Mouse (Mus musculus): ENCODE results near the gene Nup107.
"Not testable (repeated sequence)": the region's sequence is repeated elsewhere in the genome, so short reads cannot be mapped to it uniquely, and the experiment has no call there.

Nup107 gene

DNA sequence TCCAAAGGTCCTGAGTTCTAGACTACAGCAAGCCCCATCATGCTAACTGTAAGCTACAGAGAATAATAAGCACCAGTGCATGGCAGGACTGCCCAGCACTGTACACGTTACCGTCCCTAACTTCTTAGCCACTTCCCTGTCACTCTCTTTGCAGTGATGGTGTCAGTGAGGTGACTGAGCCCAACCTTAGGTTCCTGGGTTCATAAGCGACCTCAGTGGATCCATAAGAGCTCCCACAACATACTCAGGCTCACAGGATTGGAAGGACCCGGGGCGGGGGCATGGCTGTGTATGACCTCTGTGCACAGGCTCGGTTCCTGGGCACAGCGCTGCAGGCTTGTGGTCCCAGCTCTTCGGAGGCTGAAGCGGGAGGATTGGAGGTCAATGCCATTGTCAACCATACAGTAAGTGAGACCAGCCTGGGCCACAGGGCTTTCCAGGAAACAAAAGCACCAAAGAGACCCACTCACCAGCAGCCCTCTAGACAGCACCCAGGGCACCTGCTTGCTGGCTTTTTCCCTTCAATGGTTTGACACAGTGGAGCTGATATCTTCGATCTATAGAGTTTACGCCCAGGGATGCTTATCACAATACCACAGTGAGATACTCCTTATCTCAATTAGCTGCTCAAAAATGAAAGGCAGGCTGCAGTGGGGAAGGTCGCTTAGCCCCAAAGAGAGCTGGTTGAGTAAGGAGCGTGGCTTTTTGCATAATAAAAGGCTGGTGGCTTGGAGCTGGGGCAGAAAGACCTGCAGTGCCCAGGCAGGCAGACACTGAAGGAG is 54.2 kb downstream of the Nup107 start:
- DNase-seq (ENCODE audit: low read depth, low spot score), result no peak

DNA sequence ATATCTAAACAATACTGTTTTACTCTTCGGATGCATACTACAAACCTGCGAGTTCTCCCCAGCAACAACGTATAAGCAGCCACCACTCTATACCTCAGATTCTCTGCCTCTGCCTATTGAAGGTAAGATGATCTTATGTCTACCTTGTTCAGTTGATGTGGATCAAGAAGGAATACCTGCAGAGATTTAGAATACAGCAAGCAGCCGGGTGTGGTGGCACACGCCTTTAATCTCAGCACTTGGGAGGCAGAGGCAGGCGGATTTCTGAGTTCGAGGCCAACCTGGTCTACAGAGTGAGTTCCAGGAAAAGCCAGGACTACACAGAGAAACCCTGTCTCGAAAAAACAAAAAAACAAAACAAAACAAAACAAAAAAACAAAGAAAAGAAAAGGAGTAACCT is 55.0 kb downstream of the Nup107 start:
- not testable (repeated sequence) for DNase-seq (ENCODE audit: low read depth, low spot score)

DNA sequence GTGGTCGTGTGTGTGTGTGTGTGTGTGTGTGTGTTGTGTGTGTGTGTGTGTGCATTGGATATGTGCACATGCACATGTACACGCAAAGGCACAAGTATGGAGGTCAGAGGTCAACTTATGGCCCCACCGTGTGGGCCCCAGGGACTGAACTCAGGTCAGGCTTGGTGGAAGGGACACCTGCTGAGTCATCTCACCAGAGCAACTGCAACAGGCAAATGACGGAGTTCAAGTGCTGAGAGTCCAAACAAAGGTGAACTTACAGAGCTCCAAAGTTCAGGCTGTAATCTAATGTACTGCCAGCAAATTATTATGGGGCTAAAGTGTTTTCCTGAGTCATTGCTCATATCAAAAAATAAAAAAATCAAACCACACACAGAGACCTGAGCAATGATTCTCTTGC is 55.4 kb downstream of the Nup107 start:
- DNase-seq (ENCODE audit: low read depth, low spot score), result no peak

DNA sequence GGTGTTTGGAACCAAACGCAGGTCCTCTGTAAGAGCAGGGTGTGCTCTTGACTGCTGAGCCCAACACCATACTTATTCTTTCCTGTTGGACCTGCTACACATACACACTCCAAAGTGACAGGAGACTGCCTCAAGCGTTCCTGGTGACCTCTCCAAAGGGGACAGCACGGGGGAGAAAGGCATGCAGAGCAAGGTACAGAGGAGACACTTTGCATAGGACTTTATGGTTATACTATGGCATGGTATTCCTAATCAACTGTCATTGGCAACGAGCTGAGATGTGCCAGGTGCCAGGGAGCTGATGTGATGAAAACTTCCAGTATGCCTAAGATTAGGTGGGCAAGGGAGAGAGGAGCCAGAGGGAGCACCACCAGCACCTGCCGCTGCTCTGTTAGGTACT is 55.9 kb downstream of the Nup107 start:
- no peak for DNase-seq (ENCODE audit: low read depth, low spot score)

DNA sequence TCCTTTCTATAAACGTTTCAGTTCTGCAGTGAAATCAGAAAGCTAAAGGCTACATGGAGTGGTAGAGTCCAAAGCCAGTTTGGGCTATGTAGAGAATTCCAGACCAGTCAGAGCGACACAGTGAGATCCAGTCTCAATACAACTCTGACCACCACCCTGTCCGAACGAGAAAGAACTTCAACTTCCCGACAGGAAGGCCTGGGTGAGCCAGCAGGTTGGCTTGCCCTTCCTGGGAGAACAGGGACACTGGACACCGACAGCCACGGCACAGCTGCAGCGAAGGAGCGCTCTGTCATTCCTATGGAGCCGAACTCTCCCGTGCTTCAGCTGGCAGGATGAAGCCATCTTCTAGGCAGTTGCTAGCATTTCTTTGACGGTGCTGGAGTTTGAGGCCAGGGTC is 57.1 kb downstream of the Nup107 start:
- not testable (repeated sequence) for DNase-seq (ENCODE audit: low read depth, low spot score)

DNA sequence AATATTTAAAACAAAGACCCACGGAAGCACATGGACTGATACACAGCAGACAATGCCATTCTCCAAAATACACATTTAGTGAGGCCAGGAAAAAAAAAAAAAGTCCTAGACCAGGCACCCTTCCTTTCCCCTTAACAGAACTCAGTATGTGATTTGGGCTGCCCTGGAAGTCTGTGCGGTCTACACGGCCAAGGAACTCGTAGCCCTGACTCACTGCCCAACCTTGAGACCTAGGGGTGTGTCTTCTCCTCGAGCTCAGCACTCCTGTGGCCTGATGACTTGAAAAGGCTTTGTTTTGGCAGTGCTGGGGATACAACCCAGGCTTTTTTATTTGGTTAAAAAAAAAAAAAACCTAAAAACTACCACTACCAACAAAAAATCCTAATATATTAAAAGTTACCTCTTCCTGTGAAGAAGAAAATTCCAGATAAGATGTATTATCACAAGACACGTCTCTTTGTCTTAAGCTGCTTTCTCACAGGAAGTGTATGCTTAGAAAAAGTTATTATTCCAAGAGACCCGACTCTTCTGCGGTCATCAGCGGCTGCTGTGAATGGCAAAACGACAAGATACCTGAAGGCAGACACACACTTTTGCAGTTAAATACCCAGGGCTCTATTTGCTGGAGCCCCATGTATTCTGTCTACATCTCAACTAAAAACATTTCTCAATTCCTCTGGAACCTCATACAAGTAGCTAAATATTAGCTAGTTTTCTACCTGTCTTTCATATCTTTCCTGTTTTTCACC is 58.2 kb downstream of the Nup107 start:
- DNase-seq (ENCODE audit: low read depth, low spot score), result not testable (repeated sequence)

DNA sequence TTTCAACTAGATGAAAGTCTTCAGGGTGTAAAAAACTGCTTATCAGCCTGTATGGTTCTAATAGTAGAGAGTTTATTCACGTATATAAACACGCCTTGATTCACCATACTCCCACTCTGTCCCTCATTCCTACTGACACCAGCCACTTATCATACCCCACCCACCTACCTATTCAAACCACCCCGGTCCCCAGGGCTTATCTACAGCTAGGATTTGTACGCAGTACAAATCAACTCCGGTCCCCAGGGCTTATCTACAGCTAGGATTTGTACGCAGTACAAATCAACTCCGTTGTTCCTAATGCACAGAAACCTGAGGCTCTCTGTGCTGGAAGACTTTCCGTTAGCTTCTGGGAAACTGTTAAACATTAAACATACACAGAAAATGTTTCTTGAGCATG is 58.9 kb downstream of the Nup107 start:
- not testable (repeated sequence) for DNase-seq (ENCODE audit: low read depth, low spot score)

DNA sequence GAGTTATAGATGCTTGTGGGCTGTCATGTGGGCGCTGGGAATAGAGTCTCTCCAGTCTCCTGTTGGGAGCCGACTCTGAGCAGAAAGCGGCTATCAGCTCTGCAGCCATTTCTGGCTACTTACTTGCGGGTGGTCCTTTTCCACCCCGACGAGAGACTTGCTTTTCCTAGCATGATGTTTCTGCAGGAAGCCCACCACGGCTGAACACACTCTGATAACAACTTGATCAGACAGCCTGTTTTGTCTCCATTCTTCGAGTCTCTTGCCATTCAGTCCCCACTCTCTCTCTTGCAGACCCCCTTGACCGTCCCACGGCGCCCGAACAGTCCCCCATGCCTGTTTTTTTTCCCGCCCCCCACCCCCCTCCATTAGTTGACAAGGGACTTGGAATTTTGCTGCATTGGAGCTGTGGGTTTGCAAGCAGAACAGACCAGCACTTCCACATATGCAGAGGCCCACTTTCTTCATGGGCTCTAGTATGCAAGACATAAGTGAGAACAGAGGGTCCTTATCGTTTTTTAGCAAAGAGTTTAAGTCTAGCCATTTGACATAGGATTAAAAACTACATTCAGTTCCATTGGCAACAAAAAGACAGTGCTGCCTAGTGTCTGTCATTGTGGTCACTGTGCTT is 59.4 kb downstream of the Nup107 start:
- no peak for DNase-seq (ENCODE audit: low read depth, low spot score)

DNA sequence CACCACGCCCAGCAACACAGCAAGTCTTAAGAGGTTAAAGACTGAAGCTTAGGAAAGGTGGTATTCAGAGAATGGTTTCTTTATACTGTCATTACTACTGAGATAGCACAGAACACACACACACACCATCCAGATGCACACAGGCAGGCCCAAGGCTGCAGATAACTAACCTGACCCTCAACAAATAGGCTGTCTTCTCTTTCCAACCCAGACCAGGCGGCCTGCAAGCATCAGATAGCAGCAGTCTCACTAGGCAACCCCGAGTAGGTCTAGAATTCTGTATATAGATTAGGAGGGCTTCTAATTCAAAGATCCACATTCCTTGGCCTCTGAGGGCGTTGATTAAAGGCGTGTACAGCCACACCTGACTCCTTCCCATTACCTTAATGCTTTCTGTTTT is 60.3 kb downstream of the Nup107 start:
- no peak for DNase-seq (ENCODE audit: low read depth, low spot score)

DNA sequence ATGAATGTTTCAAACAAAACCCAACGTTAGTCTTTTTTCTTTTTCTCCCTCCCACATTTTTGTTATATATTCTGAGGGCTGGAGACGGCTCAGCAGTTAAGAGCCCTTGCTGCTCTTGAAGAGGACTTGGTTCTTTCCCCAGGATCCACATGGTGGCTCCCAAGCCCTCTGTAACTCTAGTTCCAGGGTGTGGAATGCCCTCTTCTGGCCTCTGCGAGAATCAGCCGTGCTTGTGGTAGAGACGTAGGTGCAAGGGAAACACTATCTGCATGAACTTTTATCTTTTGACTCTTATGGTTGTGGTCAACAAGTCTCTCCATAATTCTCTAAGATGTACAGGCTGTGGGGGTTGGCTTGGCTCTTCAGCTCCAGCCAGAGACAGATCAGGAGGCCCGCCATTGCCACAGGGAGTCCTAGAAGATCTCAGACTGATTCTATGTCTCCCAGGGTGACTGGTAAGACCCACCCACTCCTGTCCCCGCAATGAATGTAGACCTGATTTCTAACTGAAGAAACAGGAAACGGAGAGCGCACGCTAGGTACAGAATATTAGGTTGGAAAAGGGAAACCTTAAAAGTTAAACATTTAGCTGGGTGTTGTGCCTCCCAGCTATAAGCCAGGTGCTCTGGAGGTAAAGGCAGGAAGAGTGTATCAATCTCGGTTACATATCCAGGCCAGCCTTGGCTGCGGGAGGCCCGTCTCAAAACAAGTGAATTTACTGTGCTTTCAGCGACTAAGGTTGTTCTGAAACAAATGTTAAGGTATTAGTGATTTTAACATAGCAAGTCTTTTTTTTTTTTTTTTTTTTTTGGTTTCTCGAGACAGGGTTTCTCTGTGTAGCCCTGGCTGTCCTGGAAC is 61.0 kb downstream of the Nup107 start:
- peak; percentile 65 for DNase-seq (ENCODE audit: low read depth, low spot score)

DNA sequence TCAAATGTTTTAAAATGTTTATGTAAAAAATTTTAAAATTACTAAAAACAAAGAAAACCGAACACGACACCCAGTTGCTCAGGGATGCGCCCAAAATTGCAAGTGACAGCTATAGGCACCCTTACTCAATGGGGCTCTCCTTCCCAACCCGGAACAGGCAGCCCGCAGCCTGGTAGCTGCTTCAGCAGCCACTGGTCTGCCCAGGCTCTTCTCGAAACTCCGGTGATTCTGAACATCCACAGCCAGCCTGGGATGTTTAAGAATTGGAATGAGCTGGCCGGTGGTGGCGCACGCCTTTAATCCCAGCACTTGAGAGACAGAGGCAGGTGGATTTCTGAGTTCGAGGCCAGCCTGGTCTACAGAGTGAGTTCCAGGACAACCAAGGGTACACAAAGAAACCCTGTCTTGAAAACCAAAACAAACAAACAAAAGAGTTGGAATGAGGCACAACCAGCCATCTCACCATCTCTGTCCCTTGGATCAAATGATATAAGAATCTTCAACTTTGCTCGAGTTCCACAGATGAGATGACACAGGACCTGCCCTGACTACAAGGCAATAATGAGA is 61.8 kb downstream of the Nup107 start:
- DNase-seq (ENCODE audit: low read depth, low spot score), result no peak

DNA sequence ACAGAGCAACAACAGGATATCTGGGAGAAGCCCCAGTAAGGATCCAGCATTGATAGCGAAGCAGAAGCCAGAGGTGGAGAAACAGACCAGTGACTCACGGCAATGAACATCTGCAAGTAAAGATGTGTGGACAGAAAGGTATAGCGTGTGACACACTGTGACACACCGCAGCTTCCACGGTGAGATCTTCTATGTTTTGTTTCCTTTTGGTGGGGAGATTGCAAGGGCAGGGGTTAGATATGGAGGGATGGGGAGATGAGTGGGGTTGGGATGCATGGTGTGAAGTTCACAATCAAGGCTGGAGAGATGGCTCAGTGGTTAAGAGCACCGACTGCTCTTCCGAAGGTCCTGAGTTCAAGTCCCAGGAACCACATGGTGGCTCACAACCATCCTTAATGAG is 62.4 kb downstream of the Nup107 start:
- DNase-seq (ENCODE audit: low read depth, low spot score), result no peak

DNA sequence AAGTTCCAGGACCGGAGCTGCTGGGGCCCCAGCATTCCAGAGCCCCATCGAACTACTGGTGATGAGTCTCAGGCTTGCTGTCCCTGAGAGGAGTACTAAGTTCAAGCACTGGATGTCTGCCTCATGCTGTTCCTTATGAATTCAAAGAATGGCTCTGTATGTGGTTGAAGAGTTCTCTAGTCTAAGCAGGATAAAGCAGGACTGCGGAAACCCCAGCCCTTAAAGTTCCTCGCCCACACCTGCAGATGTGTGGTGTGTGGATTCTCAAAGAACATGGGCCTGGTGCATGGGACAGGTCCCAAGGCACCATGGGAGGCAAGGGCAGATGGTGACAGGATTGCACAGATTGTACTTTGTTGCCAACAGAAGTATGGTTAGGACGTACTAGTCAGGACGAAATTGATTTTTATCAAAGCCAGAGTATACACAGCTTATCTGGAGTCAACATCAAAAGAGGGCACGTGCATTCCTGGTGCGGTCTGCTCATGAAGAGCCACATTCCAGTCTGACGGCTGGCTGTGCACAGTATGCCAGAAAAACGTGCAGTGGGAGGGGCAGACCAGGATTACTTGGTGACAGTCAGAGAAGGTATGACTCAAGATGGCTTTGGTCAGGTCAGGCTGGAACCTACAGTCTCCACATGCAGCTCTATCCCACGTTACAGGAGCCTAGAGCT is 63.2 kb downstream of the Nup107 start:
- DNase-seq (ENCODE audit: low read depth, low spot score), result no peak

DNA sequence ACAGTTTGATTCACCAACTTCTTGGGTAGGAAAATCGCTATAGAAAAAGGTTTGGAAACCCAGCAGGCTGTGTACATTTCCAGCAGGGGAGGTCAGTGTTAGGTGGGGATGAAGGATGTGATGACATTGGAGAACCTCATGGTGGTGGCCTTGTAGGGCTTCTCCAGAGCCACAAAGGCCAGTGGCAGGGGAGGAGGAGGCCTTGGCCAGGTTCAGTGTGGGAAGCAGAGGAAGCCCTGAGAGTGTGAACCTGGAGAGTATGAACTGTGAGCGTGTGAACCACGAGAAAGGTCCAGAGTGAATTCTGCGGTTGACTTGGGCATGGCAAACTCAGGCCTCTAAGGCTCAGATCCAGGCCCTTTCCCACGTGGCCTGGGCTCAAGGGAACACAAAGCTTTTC is 63.9 kb downstream of the Nup107 start:
- no peak for DNase-seq (ENCODE audit: low read depth, low spot score)

DNA sequence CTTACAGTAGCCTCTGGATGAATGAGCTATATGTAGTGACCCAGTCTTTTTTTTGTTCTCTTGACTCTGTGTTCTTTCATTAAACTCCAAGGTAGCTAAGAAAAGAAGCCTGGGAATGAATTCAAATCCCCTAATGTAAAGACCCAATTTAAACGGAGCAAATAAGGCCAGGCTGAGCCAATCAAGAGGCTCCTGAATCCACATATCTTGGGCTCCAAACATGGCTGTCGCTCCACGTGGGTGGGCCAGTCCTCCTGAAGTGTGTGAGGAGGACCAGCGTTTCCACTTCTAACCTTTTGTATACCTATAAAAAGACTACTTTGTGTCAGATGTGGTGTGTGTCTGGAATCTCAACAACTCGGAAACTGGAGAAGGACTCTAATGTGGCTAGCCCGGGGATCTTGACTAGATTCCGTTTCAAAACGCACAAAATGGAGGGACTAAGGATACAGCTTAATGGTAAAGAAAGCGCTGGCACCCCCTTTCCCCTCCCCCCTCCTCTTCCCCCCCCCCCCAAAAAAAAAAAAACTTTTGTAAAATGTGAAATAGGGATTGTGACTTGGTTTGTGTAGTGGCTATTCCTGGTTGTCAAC is 64.9 kb downstream of the Nup107 start:
- no peak for DNase-seq (ENCODE audit: low read depth, low spot score)

DNA sequence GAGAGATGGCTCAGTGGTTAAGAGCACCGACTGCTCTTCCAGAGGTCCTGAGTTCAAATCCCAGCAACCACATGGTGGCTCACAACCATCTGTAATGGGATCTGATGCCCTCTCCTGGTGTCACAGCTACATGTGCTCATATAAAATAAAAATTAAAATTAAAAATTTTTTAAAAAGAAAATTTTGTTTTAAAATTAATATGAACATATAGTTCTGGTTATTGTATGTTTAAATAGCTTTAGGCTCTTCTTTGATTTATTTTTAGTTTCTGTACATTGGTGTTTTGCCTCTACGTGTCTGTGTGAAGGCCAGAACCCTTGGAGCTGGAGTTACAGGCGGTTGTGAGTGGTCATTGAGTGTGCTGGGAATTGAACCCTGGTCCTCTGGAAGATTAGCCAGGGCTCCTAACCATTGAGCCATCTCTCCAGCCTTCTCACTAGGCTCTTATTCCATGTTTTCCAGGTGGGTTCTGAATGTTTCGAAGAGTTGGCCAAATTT is 65.6 kb downstream of the Nup107 start:
- DNase-seq (ENCODE audit: low read depth, low spot score), result no peak

DNA sequence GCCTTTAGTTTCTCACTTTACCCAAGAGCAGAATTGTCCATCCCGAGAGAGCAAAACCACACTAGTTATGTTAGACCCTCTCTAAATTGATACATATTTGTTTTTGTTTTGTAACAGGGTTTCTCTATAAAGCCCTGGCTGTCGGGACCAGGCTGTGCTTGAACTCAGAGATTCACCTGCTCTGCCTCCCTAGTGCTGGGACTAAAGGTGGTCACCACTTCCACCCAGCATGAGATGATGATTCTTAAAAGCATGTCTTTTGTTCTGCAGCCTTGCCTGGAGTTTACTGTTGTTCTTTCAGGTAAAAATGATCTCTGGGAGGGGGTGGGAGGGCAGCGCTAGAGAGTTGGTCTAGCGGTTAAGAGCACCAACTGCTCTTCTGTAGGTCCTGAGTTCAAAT is 66.2 kb downstream of the Nup107 start:
- DNase-seq (ENCODE audit: low read depth, low spot score), result no peak

DNA sequence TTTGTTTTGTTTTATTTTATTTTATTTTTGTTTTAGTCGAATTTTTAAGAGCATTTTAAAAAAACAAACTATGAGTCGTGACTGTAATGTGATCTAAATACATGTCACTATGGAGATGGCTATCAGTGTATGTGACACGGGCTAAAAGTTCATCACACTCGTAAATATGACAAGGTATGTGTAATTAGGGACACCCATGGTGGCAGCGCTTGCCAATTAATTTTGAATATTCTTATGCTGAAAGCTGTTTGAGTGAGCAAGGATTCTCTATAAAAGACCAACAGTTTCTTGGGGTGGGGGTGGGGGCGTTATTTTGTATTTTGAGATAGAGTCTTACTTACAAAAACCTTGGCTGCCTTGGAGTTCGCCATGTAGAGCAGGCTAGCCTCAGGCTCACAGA is 66.8 kb downstream of the Nup107 start:
- DNase-seq (ENCODE audit: low read depth, low spot score), result no peak

DNA sequence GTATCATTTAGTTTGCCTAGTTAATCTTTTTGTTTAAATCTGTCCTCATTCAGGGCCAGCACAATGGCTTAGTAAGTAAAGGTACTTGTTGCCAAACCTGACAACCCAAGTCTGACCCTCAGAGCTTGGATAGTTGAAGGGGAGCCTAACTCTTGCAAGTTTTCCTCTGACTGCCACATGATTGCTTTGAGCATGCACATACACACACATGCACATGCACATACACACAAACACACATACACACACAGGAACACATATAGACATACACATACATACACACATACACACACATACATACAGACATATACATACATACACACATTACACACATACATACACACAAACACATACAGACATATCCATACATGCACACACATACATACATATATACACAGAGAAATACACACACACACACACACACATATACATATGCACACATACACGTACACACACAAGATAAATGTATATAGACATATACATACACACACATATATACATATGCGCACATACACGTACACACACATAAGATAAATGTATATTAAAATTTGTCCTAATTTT is 67.6 kb downstream of the Nup107 start:
- no peak for DNase-seq (ENCODE audit: low read depth, low spot score)

DNA sequence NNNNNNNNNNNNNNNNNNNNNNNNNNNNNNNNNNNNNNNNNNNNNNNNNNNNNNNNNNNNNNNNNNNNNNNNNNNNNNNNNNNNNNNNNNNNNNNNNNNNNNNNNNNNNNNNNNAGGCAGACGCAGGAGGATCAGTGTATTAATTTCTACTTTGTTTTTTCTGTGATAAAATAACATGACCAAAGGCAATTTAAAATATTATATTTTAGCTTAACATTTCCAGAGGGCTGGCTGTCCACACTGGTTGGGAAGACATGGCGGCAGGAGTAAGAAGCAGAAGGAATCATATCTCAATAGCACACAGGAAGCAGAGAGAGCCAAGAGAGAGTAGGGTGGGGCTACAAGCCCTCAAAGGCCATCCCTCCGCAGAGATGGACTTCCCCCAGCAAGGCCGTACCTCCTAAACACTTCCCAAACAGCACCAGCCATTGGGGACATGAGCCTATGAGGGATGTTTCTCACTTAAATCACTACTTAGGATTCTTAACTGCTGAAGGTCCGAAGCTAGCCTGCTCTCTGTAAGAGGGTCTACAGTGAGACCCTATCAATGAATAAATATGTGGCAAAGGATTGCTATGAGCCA is 68.3 kb downstream of the Nup107 start:
- DNase-seq (ENCODE audit: low read depth, low spot score), result no peak
